Mouse (Mus musculus): ENCODE data around the gene Amph.
A peak's percentile ranks its signal among the peaks of the same experiment; 100 is the strongest.
"Not testable (repeated sequence)": the region's sequence is repeated elsewhere in the genome, so short reads cannot be mapped to it uniquely, and the experiment has no call there.

The Amph gene

DNA sequence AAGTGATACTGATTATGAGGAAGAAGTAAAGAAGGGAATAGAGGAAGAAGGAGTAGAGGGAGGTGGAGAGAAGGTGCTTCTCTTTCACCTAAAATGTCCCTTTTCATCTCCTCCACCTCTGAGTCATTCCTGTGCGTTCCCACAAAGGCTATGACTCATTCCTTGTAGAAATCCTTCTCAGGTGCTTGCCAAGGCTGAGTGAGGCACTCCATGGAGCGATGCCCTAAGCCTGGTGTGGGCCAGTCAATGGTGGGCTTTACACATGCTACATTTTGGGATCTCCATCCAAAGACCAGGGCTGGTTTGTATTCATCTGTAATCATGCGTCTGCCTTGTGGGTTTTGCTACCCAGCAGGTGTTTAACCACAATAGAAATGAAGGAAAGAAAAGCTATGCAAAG is 78.9 kb downstream of the Amph start:
- peak; percentile 78 for DNase-seq

- peak; percentile 79 for DNase-seq
These were observed 79.9 kb downstream of the Amph start for GRCm38 (mm10) chr13:19027766-19028350.

DNA sequence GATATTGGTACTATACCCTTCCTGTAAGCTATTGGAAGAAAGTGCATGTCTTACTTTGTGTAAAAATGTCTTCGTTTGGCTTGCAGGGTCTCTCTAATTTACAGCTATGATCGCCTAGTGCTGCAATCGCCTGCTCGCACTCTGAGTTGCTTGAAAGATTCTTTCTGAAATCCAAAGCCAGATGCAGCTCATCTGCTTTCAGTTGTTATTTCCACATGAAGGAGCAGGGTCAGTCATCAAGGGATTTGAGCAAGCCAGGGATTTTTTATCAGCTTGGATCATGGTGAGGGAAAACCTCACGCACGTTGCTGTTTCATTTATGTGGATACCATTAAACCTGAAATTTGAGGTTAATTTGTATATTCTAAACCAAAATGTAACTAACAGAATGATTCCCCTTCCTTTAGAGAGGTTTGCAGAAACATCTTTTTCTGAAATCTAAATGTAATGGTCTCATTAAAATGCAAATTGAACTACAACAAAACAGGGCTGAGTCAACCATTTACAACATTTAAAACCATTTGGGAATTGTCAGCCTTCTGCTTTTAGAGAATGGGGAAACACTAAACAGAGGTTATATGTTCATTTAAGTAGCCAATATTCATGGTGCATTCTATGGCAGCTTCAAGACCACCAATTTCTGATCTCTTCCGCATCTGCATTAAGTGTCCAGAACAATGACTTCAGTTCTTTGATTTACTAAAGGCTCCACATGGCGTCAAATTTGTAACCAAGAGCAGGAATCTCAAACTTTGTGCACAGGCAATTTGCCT is 84.1 kb downstream of the Amph start:
- DNase-seq, result no peak

DNA sequence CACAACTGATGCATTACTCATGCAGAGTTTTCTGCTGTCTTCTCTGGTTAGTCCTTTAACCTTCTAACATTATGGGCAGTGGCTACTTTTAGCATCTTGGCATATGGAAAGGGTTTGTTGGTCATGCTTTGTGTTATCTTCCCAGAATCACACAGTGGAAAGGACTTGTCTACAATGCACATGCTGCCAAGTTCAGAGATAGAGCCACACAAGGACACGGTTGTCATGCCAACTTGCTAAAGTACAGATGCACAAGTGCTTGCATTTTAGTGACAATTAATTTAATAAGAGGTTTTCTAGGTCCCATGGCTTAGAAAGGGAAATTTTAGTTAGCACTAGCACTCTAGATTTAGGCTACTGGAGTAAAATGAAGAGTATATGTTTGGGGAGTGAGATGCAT is 104.1 kb downstream of the Amph start:
- no peak for DNase-seq

- no peak for DNase-seq
These were observed 106.5 kb downstream of the Amph start for GRCm38 (mm10) chr13:19054504-19054903.

GRCm38 (mm10) chr13:19072261-19072660 is 124.3 kb downstream of the Amph start:
- no peak for DNase-seq

- DNase-seq, result no peak
These were observed 129.4 kb downstream of the Amph start for GRCm38 (mm10) chr13:19077427-19077826.

- DNase-seq, result no peak
These were observed 133.9 kb downstream of the Amph start for GRCm38 (mm10) chr13:19081932-19082331.

DNA sequence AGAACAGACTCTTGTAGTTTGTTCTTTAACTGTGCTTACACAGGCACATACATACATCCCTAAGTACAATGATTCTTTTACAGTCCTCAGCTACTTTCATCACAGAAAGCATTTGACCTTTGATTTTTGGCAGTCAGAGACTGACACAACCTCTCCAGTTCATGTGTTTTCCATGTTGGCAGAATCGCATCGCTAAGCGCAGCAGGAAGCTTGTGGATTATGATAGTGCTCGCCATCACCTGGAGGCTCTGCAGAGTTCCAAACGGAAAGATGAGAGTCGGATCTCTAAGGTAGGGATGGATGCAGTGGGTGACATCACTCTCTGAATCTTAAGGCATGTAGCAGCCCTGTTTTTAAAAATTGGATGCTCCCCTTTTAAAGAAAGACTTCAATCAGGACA is 146.6 kb downstream of the Amph start:
- peak; percentile 53 for DNase-seq

DNA sequence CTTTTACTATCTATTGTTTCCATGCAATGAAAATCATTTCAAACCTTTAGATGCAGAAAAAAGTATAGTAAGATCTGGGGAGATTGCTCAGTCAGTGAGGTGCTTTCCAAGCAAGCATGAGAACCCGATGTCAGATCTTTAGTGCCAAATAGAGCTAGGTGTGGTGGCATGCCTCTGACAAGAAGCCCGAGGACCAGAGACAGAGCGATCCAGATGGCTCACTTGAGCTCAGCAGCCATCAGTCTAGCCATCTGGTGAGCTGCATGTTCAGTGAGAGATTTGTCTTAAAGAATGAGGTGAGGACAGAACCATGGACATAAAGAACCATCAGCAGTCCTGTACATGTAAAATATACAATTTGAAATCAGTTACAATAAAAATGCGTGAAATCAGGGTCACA is 149.1 kb downstream of the Amph start:
- peak; percentile 87 for DNase-seq

DNA sequence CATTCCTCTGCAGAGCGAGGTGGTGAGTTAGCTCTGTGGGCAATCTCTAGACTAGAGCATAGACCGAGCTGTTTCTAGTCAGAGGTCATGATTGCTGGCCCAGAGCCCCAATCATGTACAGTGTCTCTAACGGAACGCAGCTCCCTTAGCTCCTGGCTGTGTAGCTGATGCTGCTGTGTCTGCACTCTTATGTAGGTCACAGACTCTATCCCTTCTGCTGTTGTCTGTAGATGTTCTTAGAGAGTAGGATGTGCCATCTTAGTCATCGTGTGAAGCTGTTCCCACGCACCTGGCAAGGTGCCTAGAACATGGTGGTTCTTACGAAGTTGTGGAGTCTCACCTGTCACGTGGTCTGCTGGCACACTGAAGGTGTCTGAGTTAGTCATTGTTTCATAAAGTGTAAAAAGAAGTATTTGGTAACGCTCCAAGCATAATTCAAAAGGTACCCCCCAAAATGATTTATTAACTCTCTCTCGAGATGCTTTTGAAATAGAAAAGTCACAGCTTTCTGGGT is 153.9 kb downstream of the Amph start:
- peak; percentile 44 for DNase-seq

DNA sequence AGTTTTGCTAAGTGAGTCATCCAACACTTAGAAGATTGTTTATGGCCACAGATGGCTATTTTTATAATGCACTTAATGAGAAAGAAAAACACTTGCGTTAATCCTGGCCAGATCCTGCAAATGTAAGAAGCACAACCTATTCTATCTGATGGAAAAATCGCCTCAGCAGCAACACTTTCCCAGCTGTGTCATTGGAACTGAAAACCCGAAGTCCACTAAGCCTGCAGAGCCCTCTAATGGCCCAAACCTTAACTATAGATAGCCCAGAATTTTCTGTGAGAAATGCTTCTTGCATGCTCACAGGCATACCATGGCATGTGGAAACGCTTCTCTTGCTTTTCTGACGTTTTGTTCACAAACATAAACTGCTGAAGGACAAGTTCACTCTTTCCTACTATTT is 158.4 kb downstream of the Amph start:
- peak; percentile 62 for DNase-seq

DNA sequence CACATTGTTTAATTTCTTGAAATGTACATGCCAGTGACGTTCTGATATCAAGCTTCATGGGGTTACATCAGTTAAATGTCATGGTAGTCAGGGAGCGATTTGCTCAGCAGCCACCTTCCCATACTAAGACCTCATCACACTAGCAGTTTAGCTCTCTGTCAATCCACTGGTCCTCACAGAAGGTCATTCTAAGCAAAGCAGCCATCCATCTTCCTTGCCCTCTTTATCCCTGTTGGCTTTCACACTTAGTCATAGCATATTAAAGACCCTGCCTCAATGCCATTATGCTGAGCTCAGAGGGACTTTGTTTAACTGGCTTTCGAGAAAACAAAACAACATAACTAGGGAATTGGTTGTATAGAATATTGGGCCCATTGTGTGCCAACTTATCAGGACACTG is 161.3 kb downstream of the Amph start:
- DNase-seq, result no peak

DNA sequence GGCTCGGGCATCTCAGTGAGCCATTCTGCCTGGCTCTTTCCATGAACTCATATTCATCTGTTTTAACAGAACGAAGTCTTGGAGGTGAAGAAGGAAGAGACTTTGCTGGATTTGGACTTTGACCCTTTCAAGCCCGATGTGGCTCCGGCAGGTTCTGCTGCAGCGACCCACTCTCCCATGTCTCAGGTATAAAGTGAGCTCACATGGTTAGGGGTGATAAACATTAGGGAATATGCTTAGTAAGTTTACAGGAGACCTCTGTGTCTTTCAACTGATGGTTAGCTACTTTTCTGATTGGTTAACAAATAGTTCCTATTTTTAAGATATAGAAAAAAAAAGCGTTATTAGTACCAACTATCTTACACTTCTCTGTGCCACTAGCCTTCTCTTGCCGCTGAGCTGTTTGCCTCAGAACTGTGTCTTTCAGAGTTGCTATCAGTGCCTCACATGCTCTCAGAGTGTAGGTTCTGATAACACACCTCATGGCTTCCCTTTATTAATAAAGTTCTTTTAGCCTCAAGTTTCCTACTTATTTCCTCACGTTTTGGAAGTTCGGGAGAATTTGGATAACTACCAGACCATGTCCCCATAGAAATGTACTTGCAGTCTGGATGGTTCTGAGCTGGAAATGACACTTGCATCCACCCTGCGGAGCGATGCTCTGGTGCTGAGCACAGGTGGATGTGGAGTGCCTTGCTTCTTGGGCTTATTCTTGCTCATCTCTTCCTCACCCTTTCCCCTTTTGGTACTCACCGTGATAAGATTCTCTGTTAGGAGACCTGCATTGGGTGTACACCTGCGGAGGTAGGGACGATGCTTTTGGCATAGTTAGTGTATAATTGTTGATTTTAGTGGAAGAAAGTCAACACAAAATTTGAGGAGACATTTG is 165.3 kb downstream of the Amph start:
- no peak for DNase-seq

GRCm38 (mm10) chr13:19114761-19115160 is 166.8 kb downstream of the Amph start:
- not testable (repeated sequence) for DNase-seq

DNA sequence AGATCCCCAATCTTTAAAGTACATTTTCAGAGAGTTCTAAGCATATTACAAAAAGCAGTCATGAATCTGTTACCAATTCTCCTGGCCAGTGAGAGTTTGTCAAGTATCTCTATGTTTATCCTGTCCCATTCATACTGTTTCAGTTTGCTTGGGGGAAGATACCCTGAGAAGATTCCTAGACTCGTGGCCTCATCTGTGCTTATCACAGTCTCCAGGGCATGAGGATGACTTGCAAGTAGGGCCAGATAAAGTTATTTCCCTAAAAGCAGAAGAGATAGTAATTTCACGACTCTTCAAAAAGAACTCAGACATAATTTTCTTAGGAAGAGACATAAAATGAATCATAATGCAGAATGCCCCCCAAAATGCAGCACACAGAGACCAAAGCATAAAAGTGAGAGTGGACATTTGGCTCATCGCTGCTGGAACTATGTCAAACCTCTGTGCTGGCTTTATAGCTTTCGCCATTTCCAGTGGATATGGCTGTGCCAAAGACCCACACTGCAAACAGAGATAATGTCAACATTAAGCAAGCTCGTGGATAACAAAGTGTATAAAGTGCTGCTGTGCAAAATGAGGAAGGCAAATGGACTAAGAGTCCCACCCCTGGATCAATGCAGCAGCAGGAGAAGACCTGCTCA is 179.0 kb downstream of the Amph start:
- DNase-seq, result no peak

GRCm38 (mm10) chr13:19133833-19134232 is 185.8 kb downstream of the Amph start:
- DNase-seq, result peak; percentile 67

DNA sequence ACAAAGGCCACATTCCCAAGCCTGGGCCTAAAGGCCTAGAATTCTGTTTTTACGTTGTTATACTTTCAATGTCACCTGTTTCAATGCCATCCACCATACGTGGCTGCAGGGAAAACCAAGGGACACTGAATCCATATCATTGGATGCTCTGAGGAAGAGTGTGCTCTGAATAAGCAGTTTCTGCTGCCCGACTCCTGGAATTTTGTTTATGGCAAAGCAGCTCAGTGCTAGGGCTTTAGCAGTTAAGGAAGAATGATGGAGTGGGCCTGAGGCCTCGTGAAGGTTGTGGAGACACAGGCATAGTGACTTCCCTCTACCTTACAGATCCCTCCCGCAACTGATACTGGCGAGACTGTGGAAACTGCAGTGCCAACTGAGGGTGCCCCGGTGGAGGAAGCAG is 189.2 kb downstream of the Amph start:
- no peak for DNase-seq

DNA sequence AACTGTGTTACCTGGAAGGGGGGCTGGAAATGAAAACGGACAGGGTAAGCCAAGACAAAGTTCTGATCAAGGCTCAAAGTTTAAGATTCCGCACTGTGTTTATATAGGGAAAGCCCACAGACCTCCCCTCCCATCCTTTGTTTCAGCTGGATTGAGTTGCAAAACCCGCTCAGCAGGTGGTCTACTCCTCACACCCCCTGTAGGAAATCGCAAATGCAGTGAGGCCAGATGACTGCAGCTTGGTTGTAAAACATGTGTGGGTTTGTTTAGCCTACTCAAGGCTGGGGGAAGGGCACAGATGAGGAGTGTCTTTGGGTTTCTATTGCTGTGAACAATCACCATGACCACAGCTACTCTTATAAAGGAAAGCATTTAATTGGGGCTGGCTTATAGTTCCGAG is 189.9 kb downstream of the Amph start:
- DNase-seq, result no peak

DNA sequence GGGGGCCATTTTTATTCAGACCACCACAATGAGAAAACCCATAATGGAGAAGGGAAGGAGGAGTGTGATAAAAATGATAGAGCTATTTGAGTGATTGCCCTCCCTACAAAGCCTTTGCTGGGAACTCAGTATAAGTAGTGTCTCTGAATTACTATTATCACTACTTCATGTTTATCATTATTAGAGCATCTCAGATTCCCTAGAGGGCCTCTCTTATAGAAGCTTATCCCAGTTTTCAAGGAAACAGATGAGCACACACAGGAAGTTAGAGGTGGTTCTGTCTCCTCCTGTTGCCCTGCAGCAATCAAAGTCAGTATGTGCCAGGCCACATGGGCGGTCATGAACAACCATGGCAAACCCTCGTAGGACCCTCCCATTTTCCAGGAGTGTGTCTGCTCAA is 190.5 kb downstream of the Amph start:
- DNase-seq, result no peak

DNA sequence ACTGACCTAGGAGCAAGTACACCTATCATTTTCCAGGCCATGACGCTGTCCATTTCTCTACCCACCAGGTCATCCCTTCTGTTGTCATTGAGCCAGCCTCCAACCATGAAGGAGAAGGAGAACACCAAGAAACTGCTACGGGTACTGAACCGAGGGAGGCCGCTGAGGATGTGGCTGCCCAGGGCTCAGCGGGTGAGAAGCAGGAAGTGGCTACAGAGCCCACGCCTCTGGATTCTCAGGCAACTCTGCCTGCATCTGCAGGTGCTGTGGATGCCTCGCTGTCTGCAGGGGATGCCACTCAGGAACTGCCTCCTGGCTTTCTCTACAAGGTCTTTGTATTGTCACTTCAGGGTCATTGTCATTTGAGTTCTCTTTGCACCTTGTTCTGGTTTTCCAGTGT is 191.1 kb downstream of the Amph start:
- no peak for DNase-seq

DNA sequence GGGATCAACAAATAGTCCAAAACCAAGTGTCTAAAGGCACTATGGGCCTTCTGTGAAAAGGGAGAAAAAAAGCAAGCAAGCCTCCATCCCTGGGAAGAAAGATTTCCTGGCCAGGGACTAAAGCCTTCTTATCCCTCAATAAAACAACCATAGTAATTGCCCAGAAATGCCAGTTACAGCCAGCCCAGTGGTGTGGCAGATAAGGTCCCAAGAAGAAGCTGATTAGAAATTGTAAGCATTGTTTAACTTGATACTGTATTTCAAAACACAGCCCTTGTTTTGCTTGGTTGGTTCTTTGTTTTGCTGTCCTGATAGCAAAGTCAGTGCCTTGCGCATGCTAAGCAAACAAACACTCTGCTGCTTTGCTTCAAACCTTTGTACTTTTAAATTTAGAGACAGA is 191.8 kb downstream of the Amph start:
- DNase-seq, result no peak

GRCm38 (mm10) chr13:19143766-19144165 is 195.8 kb downstream of the Amph start:
- no peak for DNase-seq

Measured in cerebellum, adult 9-10 months (tissue).